Mouse (Mus musculus): ENCODE results near the gene Depdc1b.

Depdc1b gene

DNA sequence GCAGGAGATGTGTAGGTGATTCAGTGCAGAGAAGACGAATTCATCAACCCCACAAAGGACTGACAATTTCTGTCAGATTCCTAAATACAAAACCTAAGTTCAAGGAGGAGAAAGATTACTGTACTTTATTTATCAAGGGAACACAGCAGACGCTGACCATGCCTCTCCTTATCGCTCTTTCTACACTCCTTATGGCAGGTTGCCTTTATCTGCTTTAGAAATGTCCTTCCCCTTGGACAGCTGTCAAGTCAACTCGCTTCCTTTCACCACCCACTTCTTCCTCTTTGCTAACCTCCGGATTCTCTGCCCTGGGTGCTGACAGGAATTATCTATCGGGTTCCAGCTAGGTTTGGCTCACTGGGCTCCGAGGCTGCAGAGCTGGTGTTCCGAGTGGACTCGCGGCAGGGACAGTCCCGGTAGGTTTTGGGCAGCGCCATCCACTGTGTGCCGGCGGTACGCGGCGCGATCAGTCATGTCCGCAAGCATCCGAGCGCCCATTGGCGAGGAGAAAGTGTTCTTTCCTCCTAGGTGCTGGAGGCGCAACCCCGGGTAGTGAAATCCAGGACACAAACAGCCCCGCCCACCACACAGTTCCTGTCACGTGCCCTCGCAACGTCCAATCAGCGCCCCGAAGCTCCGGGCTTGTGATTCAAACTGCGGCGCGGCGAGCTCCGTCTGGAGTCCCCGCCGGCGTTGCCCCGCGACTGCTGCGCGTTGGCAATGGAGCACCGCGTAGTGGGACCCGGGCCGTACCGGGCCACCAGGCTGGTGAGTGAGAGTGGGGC lies at the start of gene Depdc1b:
Gene Depdc1b (plus strand): TSS at position 631 of the 785 bp plus-strand sequence.
- DNase-seq (ENCODE audit: low spot score): peak; percentile 91

DNA sequence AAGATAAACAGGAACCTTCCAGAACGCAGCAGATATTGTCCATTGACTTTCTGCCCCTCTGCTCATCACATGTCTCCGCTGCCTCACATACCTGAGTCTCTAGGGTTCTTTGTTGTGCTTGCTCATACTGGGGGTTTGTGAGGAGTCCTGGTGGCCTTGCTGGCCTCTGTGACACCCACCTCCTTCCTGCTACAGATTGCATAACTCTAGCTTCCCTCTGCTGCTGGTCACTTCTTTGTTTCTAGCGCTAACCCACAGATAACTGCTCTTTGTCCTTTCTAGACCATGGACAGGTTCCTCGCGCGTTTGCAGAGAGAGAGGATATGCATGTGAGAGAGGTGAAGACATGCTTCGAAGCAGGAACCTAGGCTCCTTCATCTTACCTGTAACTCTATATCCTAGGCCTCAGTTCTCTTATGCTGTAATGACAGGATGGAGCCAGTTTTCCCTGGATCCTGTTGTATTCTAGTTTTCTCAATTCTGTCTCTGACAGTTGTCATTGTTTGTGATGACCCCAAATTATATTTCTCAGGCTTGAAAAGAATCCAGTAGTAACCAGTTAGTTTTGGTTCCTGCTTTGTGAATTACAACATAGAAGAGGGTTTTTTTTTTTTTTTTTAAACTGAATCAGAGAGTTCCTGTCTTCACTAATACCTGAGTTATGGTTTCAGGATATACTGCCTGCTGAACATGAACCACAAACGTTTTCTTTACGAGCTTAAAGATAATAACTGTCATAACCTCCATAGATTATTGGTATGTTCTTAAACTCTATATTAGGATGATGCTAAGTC lies 48.1 kb upstream of the Depdc1b start:
- no peak for DNase-seq (ENCODE audit: low spot score)

DNA sequence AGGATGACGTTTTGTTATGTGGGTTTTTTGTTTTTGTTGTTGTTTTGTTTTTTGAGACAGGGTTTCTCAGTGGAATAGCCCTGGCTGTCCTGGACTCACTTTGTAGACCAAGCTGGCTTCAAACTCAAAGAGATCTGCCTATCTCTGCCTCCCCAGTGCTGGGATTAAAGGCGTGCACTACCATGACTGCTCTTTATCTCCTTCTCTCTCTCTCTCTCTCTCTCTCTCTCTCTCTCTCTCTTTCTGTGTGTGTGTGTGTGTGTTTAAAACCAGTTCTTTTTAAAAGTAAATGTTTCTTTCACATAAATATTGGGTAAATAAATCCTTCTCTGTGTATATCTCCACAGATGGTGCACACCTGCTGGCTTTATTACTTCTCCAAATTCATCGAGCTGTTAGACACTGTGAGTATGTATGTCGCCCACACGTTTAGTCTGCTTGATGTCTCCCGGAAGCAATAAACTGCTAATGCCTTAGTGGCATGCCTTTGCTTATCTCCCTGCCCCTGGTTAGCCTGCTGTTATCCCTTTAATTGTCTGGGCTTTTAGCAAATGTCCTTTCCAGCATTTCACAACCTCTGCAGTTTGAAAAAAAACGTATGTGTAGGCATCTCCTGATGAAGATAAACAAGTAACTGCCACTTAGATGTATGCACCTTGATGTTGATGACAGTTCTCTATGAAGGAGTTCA lies 44.5 kb upstream of the Depdc1b start:
- no peak for DNase-seq (ENCODE audit: low spot score)

DNA sequence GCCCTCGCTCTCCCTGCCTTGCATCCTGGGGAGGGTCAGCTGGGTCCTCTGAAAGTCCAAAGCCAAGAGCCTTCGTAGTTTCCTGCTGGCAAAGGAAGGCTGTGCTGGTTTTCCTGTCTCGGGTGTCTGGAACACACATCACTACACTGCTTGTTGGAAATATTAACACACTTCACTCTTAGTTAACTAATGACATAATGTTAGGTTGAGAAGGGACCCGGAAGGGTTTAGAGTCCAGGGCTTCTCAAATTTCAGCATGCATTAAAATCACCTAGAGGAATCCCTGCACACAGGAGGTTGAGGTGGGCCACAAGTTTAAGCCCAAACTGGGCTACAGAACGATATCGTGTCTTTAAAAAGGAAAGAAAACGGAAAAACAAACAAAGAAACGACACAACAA lies 43.8 kb upstream of the Depdc1b start:
- DNase-seq (ENCODE audit: low spot score): no peak

DNA sequence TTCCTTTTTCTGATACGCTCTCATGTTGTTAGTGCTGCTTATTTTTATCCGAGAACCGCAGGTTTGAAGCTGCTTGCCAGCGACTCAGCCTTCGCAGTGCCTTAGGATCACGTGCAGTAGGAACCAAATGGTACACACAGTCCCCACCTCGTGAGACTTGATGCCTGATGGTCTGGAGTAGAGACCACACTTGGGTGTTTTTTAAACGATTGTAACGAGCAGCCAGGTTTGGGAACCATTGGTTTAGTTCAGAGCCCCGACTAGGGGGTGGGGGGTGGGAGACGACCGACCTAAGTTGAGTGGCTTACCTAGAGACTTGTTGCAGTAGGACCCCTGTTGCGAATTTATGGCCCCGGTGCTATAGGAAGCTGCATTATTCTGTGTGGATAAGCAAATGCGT lies 43.1 kb upstream of the Depdc1b start:
- no peak for DNase-seq (ENCODE audit: low spot score)

DNA sequence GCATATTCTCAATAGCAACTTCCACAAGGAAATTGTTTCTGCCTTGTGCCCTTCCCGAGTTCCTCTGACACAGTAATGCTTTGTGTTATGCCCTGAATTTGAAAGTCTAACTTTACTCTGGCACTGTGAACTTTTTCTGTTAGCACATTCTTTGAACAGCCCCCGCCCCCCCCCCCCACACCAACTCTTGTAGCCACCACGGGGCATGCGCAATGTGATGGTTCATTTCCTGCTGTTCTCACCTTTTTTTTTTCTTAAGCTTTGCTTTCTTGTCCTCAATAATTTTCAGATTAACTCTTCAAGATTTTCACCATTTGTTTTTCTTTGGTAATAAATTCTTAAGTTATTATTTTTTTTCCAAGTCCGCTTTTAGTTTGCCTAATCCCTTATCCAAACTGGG lies 42.7 kb upstream of the Depdc1b start:
- no peak for DNase-seq (ENCODE audit: low spot score)

DNA sequence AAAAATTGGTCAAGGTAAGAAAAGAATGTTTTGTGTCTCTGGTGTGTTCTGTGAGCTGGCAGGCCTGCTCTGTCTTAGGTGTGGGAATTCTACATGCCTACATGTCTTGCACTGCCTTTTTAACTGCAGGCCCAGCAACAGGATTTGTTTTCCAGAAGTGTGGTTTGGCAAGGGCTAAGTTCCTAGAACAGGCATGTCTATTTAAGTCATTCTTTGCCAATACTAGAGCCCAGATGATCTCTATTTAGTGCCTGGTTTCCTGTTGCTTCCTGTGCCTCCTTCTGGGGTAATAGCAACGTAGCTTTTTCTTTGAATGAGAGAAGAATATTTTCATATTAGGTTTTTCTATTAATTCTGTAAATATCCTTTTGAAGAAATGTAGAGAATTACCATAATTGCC lies 39.6 kb upstream of the Depdc1b start:
- no peak for DNase-seq (ENCODE audit: low spot score)

DNA sequence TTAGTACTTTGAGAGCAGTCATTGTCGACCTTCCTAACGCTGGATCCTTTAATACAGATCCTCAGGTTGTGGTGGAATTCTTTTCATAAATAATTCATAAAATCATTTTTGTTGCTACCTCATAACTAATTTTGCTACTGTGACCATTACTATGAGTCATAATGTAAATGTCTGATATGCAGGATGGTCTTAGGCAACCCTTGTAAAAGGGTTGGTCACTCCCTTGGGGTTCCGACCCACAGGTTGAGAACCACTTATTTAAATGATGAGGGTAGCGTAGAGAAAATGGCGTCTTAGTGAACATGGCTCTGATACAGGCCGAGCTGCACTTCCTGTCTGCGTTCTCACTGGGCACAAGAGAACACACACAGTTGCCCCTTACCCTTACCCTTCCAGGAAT lies 38.8 kb upstream of the Depdc1b start:
- DNase-seq (ENCODE audit: low spot score): no peak

DNA sequence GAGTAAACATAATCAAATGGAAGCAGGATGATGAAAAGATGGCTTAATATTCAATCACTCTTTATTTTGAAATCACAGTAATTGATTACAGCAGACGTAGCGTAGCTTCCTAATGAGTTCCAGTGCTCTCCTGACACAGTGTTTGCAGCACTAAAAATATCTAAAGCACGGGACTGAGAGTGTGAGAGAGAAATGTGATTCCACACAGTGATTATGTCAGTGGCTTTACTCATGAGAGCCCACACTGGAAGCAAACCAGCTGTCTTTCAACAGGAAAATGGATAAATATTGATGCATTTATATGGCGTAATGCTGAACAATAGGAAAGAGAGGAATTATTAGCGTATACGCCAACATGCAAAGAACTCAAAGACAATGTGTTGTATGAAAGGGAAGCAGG lies 37.5 kb upstream of the Depdc1b start:
- no peak for DNase-seq (ENCODE audit: low spot score)

DNA sequence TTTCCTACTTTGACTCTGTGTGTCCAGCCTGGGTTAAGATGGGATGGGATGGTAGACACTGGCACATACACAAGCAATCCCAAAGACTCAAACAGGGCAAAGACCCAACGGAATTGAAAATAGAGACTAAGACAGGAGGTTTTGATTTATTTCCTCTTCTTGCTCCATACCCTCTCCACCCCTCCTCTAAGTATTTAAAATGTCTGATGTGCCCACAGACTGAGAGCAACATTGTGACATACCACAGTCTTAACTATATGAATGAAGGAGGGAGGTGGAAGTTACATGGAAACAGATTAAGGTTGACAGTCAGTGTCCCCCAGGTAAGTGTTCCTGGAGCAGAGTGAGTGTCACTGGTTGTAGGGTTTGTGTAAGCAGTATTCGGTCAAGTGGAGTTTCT lies 31.8 kb upstream of the Depdc1b start:
- no peak for DNase-seq (ENCODE audit: low spot score)

DNA sequence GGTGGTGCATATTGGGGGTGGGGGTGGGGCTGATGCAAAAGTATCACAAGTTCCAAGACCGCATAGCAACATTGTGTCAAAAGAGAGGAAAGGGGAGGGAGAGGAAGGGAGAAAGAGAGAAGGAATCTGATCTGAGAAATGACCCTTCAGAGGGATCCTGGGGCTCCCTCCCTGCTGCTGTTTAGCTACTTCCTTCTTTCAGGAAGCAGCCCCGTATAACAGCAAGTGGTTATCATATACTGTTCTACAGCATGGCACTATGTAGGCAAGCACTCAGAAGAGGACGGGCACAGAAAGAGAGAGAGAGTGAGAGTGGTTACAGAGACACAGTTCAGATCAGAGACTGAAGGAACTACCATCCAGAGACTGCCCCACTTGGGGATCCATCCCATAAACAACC lies 28.2 kb upstream of the Depdc1b start:
- no peak for DNase-seq (ENCODE audit: low spot score)

DNA sequence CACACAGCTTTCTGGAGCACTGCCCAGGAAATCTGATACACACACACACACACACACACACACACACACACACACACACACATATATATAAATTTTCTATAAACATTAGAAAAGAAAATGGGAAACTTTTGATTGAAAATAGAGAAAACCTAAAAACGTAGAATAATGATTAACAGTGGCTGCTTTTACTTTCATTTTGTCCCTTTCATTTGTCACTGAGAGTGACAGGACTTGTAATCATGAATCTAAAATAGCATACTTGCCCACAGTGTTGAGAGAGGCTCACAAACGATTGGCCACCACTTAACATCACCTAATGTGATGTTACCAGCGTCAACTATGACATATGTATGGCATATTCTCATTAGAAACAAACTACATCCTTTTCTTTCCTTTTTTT lies 26.7 kb upstream of the Depdc1b start:
- no peak for DNase-seq (ENCODE audit: low spot score)

DNA sequence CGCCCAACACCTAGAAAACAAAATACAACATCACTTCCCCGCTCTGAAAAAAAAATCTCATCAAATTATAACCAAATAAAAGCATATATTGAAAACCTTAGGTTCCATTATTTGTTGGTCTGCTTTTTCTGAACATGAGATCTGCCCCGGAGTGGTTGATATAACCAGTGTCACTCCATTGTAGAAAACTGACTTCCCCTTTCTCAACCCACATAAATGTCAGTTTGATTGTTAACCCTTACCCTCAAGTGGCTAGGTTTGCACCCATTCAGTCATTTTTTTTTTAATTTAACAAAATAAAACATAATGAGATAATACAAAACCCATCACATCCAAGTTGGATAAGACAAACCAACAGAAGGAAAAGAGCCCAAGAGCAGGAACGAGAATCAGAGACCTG lies 25.8 kb upstream of the Depdc1b start:
- no peak for DNase-seq (ENCODE audit: low spot score)

DNA sequence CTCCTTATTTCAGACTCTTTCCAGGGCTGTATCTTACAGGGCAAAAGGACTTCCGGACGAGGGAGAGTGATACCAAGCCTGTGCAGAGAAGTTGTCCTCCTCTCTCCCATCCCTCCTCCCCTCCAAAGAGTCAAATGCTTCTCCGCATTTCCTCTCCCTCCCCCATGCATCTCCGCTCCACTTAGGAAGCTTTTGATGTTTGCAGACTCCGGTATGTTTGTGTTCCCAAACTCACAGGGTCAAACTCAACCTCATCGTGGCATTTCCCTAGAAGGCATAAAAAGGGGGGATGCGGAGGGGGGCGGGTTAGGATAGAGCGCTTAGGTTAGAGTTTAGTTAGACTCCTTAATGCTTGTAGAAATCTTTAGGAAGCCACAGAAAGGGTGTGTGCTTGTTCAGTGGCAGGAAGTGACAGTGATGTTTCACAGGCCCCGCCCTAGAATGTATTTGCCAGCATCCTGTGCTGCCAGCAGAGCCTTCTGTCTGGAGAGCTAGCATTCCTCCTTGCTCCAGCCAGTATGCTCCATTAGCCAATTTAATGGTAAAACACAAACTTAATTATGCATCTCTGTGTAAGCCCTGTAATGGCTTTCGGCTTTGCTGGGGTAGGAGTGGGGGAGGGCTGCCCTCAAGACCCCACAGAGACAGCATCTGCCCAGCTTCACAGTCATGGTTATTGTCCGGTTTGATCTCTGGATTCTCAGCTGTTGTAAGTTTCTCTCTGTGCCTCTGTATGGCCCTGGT lies 18.6 kb upstream of the Depdc1b start:
- no peak for DNase-seq (ENCODE audit: low spot score)

DNA sequence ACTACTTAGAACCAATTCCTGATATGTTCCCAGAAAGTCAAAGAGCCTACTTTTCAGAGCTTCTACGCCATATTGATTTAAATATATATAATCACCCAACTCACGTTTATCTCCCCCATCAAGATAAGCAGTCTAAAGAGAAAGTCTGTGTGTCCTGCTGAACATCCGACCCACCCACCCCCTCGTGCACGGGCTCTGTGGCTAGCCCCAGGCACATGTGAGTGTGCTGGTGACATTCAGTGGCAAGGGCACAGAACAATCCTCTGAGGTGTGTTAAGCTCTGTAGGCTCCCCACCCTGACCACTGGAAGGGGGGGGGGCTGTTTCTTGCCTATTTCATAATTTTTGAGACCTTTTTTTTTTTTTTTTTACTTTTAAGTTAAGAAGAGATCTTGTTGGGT lies 17.9 kb upstream of the Depdc1b start:
- no peak for DNase-seq (ENCODE audit: low spot score)

DNA sequence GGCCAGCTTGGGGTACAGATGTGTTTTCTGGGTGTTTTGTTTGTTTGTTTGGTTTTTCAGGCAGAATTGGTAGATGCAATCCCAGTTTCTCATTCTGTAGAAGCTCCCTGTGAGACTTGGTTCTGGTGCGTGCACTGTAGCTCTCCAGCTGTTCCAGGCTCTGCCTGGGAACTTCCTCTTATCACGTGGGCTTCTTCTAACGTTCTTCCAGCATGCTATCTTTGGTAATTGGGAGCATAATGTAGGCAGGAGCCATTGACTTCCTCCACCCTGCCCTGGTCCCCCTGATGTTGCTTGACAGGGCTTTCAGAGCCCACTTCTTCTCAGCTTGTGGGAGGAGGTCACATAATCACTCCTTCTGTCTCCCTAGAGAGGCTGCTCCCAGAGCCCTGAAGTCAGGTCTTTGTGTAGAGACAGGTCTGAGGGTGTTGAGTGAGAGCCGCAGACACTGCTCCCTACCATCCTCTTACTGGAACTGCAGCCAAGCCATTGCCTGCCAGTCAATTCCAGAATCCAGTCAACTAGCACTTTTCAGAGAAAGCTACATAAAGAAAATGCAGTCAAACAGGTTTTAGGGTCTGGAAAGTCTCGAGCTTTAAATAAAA lies 15.7 kb upstream of the Depdc1b start:
- DNase-seq (ENCODE audit: low spot score): no peak

DNA sequence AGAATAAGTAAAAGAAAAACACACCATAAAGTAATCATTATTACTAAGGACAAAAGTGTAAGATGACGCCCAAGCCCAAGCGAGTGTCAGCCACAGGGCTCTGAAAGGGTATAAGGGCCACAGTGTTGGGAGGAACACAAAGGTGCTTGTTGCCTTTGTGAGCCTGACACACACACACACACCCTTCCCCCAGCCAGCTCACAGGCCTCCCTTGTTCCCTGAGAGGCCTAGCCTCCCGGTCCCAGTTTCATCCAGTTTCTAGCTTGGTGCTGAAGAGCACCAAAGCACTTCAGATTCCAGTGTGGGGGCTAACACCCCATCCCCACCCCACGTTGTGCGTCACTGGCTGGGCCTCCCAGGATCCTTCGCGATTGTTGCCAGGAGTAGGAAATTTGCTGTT lies 14.7 kb upstream of the Depdc1b start:
- DNase-seq (ENCODE audit: low spot score): no peak

DNA sequence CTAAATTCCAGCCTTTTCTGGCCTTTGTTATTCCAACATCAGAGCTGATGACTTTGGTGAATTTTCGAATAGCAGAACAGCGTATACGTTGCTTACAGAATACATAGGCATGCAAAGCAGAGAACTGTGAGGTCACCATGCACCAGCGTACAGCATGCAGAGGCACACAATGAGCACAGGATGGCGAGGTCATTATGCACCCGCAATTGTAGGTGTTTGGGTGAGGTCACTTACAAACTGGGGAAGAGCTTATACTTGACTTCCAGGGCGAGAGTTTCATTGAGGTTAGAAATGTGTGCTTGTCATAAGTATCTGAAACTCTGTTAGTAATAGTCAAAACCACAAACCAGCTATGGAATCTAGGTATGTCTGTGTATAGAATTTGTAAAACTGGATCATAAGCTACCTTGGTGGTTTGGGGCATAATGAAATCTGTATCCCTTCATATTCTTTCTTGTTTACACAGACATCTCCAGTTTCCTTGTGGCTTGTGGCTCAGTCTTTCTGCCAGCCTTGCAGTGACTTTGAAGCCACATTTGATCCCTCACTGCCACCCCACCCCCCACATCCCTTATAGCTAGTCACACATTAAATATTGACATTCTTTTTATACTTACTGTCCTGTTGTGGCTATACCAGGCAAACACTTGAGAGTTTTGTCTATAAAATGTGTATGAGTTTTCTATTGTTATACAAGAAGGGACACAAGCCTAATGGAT lies 13.0 kb upstream of the Depdc1b start:
- DNase-seq (ENCODE audit: low spot score): no peak

DNA sequence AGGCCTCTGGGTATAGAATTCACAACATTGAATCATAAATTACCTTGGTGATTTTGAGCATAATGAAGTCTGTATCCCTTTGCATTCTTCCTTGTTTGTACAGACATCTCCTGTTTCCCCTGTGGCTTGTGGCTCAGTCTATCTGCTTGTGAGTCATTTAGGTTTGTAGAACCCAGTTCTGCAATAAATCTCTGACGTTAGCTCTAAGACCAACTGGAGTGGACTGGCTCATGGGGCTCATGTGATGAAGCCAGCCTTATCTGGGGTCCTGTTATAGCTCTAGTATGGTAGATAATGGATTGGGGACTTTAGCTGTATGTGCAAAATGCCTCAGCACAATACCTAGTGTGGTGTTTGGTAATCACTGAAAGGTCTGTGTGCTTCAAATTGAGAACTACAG lies 12.3 kb upstream of the Depdc1b start:
- no peak for DNase-seq (ENCODE audit: low spot score)

DNA sequence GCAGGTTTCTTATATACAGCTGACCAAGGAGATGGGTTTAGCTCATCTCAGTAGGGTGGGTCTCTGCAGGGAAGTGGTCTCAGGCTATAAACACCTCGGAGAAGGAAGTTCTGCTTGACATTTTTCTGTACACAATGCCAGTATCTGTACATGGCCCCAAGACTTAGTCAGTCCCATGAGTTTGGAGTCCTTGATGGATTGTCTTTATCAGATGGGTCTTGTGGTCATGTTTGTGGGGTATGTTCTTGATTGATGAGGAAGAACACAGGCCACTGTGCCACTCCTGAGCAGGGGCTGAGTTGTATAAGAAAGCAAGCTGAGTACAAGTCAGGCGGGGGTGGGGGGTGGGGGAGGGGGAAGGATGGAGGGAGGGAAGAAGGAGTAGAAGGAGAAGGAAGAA lies 11.5 kb upstream of the Depdc1b start:
- no peak for DNase-seq (ENCODE audit: low spot score)

DNA sequence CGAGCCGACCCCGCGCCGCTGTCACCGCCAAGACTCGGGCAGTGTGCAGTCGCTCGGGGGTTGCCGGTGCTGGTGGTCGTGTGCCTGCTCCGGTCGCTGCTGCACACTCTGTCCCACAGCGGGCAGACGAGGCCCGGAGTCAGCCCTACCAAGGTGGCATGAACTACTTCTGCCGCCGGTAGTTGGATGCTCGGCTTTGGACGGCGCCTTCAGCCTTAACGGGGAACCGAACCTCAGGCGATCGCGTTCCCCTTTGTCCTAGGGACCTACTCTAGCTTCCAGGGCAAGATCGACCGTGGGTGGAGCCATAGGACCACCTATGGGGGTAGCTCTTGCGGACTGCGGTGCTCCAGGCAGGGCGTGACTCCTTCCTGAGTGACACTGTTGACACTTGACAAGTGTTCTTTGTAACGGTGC lies 363 bp downstream of the Depdc1b start:
- DNase-seq (ENCODE audit: low spot score): no peak
